Mouse (Mus musculus) liver, embryonic 14.5 days (tissue): Measurements from ENCODE around the gene Pramel4. TPM values are rescaled to one million over a fixed set of nuclear protein-coding genes. Genes with fewer than 3 reads are reported as not detected.
"Not testable (repeated sequence)": the region's sequence is repeated elsewhere in the genome, so short reads cannot be mapped to it uniquely, and the experiment has no call there.

Experiments
- ATAC-seq: fragments of 200-750 bp; cut with Nextera tagmentation; 2 replicates; pipeline ENCODE4 v1.8.0; 2017; ENCODE audit warnings: moderate number of reproducible peaks, mild to moderate bottlenecking, moderate library complexity; ENCODE audit not compliant: insufficient read depth
- DNase-seq, 3 experiments: peaks; one replicate each; pipeline ENCODE4 v3.0.0-alpha.2; 2012 to 2013; ENCODE audit warnings: low read depth in 3 of 3, low spot score in 3 of 3
- H3K27ac ChIP-seq: fragments of 300-500 bp; sonication (generic); 2 replicates; pipeline ENCODE4 v1.5.1; 2014; ENCODE audit warnings: moderate library complexity, mild to moderate bottlenecking, control low read depth, inconsistent platforms
- H3K27me3 ChIP-seq: fragments of 300-500 bp; sonication (generic); 2 replicates; pipeline ENCODE4 v1.6.1; 2014; ENCODE audit warnings: mild to moderate bottlenecking, low read length, moderate library complexity; ENCODE audit not compliant: control insufficient read depth, insufficient read depth
- H3K36me3 ChIP-seq: fragments of 300-500 bp; sonication (generic); replicated peaks from 2 replicates; pipeline ENCODE4 v1.6.1; 2014; ENCODE audit warnings: low read depth; ENCODE audit not compliant: control insufficient read depth, insufficient read depth
- H3K4me1 ChIP-seq, 2 experiments: fragments of 200-500 bp in 1 of 2; fragments of 300-500 bp in 1 of 2; sonication (generic) in 1 of 2; replicated peaks; 2 replicates each; pipeline ENCODE4 v1.6.1; 2012 to 2014; ENCODE audit warnings: antibody characterized with exemption in 1 of 2, inconsistent platforms in 1 of 2, low read length in 1 of 2; ENCODE audit not compliant: control insufficient read depth in 2 of 2, insufficient read depth in 2 of 2
- H3K4me2 ChIP-seq: fragments of 300-500 bp; sonication (generic); 2 replicates; pipeline ENCODE4 v1.6.1; 2014; ENCODE audit warnings: low read depth, mild to moderate bottlenecking, control low read depth, moderate library complexity
- H3K4me3 ChIP-seq, 2 experiments: fragments of 200-500 bp in 1 of 2; fragments of 300-500 bp in 1 of 2; sonication (generic) in 1 of 2; 2 replicates each; pipeline ENCODE4 v1.5.1; 2012 to 2014; ENCODE audit warnings: low read depth in 2 of 2, low read length in 2 of 2, mild to moderate bottlenecking in 2 of 2, control low read depth in 1 of 2, inconsistent platforms in 1 of 2, moderate library complexity in 1 of 2; ENCODE audit not compliant: insufficient read depth in 1 of 2
- H3K9ac ChIP-seq: fragments of 300-500 bp; sonication (generic); replicated peaks from 2 replicates; pipeline ENCODE4 v1.6.1; 2014; ENCODE audit warnings: mild to moderate bottlenecking, control low read depth, moderate library complexity
- H3K9me3 ChIP-seq: fragments of 300-500 bp; sonication (generic); 2 replicates; pipeline ENCODE4 v1.6.1; 2016; ENCODE audit warnings: low read length, mixed read lengths; ENCODE audit not compliant: control insufficient read depth
- WGBS: fragments of 180-500 bp; shearing (Covaris S2); extraction: QIAGEN DNeasy Blood & Tissue Kit; methylation state at CpG from one replicate; pipeline ENCODE4 v1.1.7; 2014; ENCODE audit not compliant: insufficient replicate concordance; 5-methylcytosine and 5-hydroxymethylcytosine counted together
- polyA plus RNA-seq, 2 experiments: library from polyadenylated mRNA; depleted of rRNA in 1 of 2; stranded (reverse) in 1 of 2; unstranded in 1 of 2; fragments of >200 nt; fragmentation: Nextera tagmentation in 1 of 2; extraction: Ambion mirVana in 1 of 2; gene quantifications; 2 replicates each; pipeline versions ENCODE4 v1.2.1 to v1.2.3; 2012 to 2014

Gene Pramel4
- not detected in 2 replicates for polyA plus RNA-seq (2012; rRNA removed)
- not detected in 2 replicates for polyA plus RNA-seq (2014; fragmentation: Nextera tagmentation; extraction: Ambion mirVana)

DNA sequence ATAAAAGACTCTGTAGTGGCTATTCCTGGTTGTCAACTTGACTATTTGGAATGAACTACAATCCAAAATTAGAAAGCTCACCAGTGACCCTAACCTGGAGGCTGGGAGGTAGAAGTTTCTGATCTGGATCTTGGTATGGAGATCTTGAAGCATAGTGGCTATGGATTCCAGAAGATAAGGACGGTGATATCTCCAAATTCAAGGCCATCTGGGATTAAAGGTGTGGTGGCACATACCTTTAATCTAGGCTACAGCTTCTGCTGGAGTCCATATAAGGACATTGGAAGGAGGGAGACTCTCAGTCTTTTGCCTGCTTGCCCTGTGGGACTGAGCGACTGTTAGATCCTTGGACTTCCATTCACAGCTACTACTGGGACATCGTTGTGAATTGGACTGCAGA, at the start of gene Pramel4:
Pramel4 (plus strand) TSS at position 301 of the 400 bp plus-strand sequence.
- not testable (repeated sequence) for H3K27ac ChIP-seq, DNase-seq, H3K9ac ChIP-seq, H3K36me3 ChIP-seq, H3K4me1 ChIP-seq, H3K4me2 ChIP-seq, H3K4me3 ChIP-seq, H3K9me3 ChIP-seq, ATAC-seq, H3K27me3 ChIP-seq
- 53% methylated on average over 3 of the region's 3 CpGs for WGBS

DNA sequence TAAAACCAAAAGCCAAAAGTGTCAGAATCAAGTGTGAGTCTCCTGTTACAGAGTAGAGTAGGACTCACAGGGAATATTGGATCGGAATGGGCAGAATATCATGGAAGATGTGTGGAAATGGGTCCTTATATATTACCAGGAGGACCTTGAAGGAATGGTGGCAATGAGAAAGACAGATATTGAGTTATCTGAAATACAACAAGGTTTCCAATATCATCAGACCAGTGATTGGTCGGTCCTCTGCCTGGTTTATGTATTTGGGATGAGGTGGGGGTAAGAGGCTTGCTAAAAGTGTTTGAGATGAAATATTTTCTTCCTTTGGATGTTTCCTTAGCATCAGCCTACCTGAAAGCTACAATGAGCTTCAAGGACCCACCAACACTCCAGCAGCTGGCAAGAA, 47.2 kb downstream of the Pramel4 start, which contains the start of gene Gm13102:
Gm13102 (plus strand) TSS at position 301 of the 400 bp plus-strand sequence.
- H3K27ac ChIP-seq, H3K36me3 ChIP-seq, DNase-seq, H3K4me3 ChIP-seq, H3K4me1 ChIP-seq, H3K27me3 ChIP-seq, H3K9me3 ChIP-seq, H3K9ac ChIP-seq, H3K4me2 ChIP-seq, ATAC-seq: not testable (repeated sequence)
- no CpG with 5 or more reads among the region's 2 CpGs for WGBS

Other genes with a start within 250 kb of the Pramel4 start
- gene Gm13084, start 243.0 kb upstream of the Pramel4 start, polyA plus RNA-seq (2012; rRNA removed), result not detected in 2 replicates
- not detected in 2 replicates for gene Gm13084, start 243.0 kb upstream of the Pramel4 start, polyA plus RNA-seq (2014; fragmentation: Nextera tagmentation; extraction: Ambion mirVana)
- gene Gm13103, start 212.6 kb upstream of the Pramel4 start, polyA plus RNA-seq (2012; rRNA removed), result not detected in 2 replicates
- not detected in 2 replicates for gene Gm13103, start 212.6 kb upstream of the Pramel4 start, polyA plus RNA-seq (2014; fragmentation: Nextera tagmentation; extraction: Ambion mirVana)
- not detected in 2 replicates for gene Pramef6, start 158.7 kb upstream of the Pramel4 start, polyA plus RNA-seq (2012; rRNA removed)
- gene Pramef6, start 158.7 kb upstream of the Pramel4 start, polyA plus RNA-seq (2014; fragmentation: Nextera tagmentation; extraction: Ambion mirVana), result not detected in 2 replicates
- not detected in 2 replicates for gene Pramef25, start 108.1 kb upstream of the Pramel4 start, polyA plus RNA-seq (2012; rRNA removed)
- gene Pramef25, start 108.1 kb upstream of the Pramel4 start, polyA plus RNA-seq (2014; fragmentation: Nextera tagmentation; extraction: Ambion mirVana), result not detected in 2 replicates
- not detected in 2 replicates for gene Gm13101, start 92.2 kb upstream of the Pramel4 start, polyA plus RNA-seq (2012; rRNA removed)
- gene Gm13101, start 92.2 kb upstream of the Pramel4 start, polyA plus RNA-seq (2014; fragmentation: Nextera tagmentation; extraction: Ambion mirVana), result not detected in 2 replicates
- gene Pramef17, start 64.8 kb upstream of the Pramel4 start, polyA plus RNA-seq (2012; rRNA removed), result not detected in 2 replicates
- not detected in 2 replicates for gene Pramef17, start 64.8 kb upstream of the Pramel4 start, polyA plus RNA-seq (2014; fragmentation: Nextera tagmentation; extraction: Ambion mirVana)
- not detected in 2 replicates for gene Gm13102, start 47.3 kb downstream of the Pramel4 start, polyA plus RNA-seq (2012; rRNA removed)
- gene Gm13102, start 47.3 kb downstream of the Pramel4 start, polyA plus RNA-seq (2014; fragmentation: Nextera tagmentation; extraction: Ambion mirVana), result not detected in 2 replicates
- not detected in 2 replicates for gene Oog3, start 103.5 kb downstream of the Pramel4 start, polyA plus RNA-seq (2012; rRNA removed)
- not detected in 2 replicates for gene Oog3, start 103.5 kb downstream of the Pramel4 start, polyA plus RNA-seq (2014; fragmentation: Nextera tagmentation; extraction: Ambion mirVana)
- gene Oog2, start 131.6 kb downstream of the Pramel4 start, polyA plus RNA-seq (2012; rRNA removed), result not detected in 2 replicates
- gene Oog2, start 131.6 kb downstream of the Pramel4 start, polyA plus RNA-seq (2014; fragmentation: Nextera tagmentation; extraction: Ambion mirVana), result not detected in 2 replicates
- gene C87977, start 154.2 kb downstream of the Pramel4 start, polyA plus RNA-seq (2012; rRNA removed), result not detected in 2 replicates
- gene C87977, start 154.2 kb downstream of the Pramel4 start, polyA plus RNA-seq (2014; fragmentation: Nextera tagmentation; extraction: Ambion mirVana), result not detected in 2 replicates
- gene Pramel5, start 221.4 kb downstream of the Pramel4 start, polyA plus RNA-seq (2012; rRNA removed), result not detected in 2 replicates
- gene Pramel5, start 221.4 kb downstream of the Pramel4 start, polyA plus RNA-seq (2014; fragmentation: Nextera tagmentation; extraction: Ambion mirVana), result not detected in 2 replicates